Mouse (Mus musculus): ENCODE data around the gene Macrod1. TPM values are rescaled to one million over a fixed set of nuclear protein-coding genes. Genes with fewer than 3 reads are reported as not detected.

Gene Macrod1
- polyA plus RNA-seq, 1 experiment from 2014 or later = 5.3 TPM

GRCm38 (mm10) chr19:7235461-7235860 is 178.9 kb downstream of the Macrod1 start:
- peaks cover 8% of the 10 kb centered on the region; the same call in 1 of the 2 replicates for H3K36me3 ChIP-seq (ENCODE audit: control insufficient read depth, insufficient read depth)
- no peak overlapping the region for H3K9ac ChIP-seq (replicated peaks; ENCODE audit: low read depth, low read length)
- peaks cover 14% of the 10 kb centered on the region for H3K4me1 ChIP-seq (replicated peaks; ENCODE audit: control insufficient read depth, insufficient read depth, low read length)
- no peak overlapping the region for H3K4me2 ChIP-seq (ENCODE audit: low read length)
- H3K4me3 ChIP-seq (replicated peaks; ENCODE audit: low read length) = no peak overlapping the region
- 93% methylated on average over 9 of the region's 9 CpGs for WGBS
- H3K27me3 ChIP-seq (replicated peaks; ENCODE audit: control insufficient read depth, insufficient read depth, low read length) = no peaks in the 10 kb centered on the region
- no peaks in the 10 kb centered on the region for H3K9me3 ChIP-seq (ENCODE audit: control insufficient read depth, low read length)
- ATAC-seq = no peak
- H3K27ac ChIP-seq (ENCODE audit: low read length) = no peak overlapping the region

GRCm38 (mm10) chr19:7236011-7236410 is 179.4 kb downstream of the Macrod1 start:
- no peak overlapping the region for H3K9ac ChIP-seq (replicated peaks; ENCODE audit: low read depth, low read length)
- WGBS = 86% methylated on average over 2 of the region's 2 CpGs

GRCm38 (mm10) chr19:7236742-7237141 is 180.1 kb downstream of the Macrod1 start:
- Histone ChIP-seq H3K9ac (replicated peaks; ENCODE audit: low read depth, low read length) (no peak overlapping the region), H3K9me3 (ENCODE audit: control insufficient read depth, low read length) (no peaks in the 10 kb centered on the region), H3K27ac (ENCODE audit: low read length) (no peak overlapping the region), H3K27me3 (replicated peaks; ENCODE audit: control insufficient read depth, insufficient read depth, low read length) (no peaks in the 10 kb centered on the region), H3K36me3 (ENCODE audit: control insufficient read depth, insufficient read depth) (peaks cover 6% of the 10 kb centered on the region; the same call in 1 of the 2 replicates), H3K4me2 (ENCODE audit: low read length) (no peak overlapping the region), H3K4me1 (replicated peaks; ENCODE audit: control insufficient read depth, insufficient read depth, low read length) (peaks cover 18% of the 10 kb centered on the region), H3K4me3 (replicated peaks; ENCODE audit: low read length) (no peak overlapping the region)
- ATAC-seq = no peak
- WGBS = 85% methylated on average over 4 of the region's 4 CpGs

More at GRCm38 (mm10) chr19:7236011-7236410, 179.4 kb downstream of the Macrod1 start:
- H3K4me2 ChIP-seq (ENCODE audit: low read length) = no peak overlapping the region
- no peaks in the 10 kb centered on the region for H3K27me3 ChIP-seq (replicated peaks; ENCODE audit: control insufficient read depth, insufficient read depth, low read length)
- H3K4me3 ChIP-seq (replicated peaks; ENCODE audit: low read length) = no peak overlapping the region
- peaks cover 14% of the 10 kb centered on the region for H3K4me1 ChIP-seq (replicated peaks; ENCODE audit: control insufficient read depth, insufficient read depth, low read length)
- peaks cover 8% of the 10 kb centered on the region; the same call in 1 of the 2 replicates for H3K36me3 ChIP-seq (ENCODE audit: control insufficient read depth, insufficient read depth)
- ATAC-seq = no peak
- no peak overlapping the region for H3K27ac ChIP-seq (ENCODE audit: low read length)
- no peaks in the 10 kb centered on the region for H3K9me3 ChIP-seq (ENCODE audit: control insufficient read depth, low read length)

GRCm38 (mm10) chr19:7239574-7239973 is 183.0 kb downstream of the Macrod1 start:
- Histone ChIP-seq H3K4me3 (replicated peaks; ENCODE audit: low read length) (peak overlapping the region; percentile 80), H3K4me1 (replicated peaks; ENCODE audit: control insufficient read depth, insufficient read depth, low read length) (peaks cover 18% of the 10 kb centered on the region), H3K27ac (ENCODE audit: low read length) (no peak overlapping the region), H3K4me2 (ENCODE audit: low read length) (peak overlapping the region; percentile 92), H3K36me3 (ENCODE audit: control insufficient read depth, insufficient read depth) (no peaks in the 10 kb centered on the region), H3K27me3 (replicated peaks; ENCODE audit: control insufficient read depth, insufficient read depth, low read length) (no peaks in the 10 kb centered on the region), H3K9me3 (ENCODE audit: control insufficient read depth, low read length) (no peaks in the 10 kb centered on the region), H3K9ac (replicated peaks; ENCODE audit: low read depth, low read length) (peak overlapping the region; percentile 76)
- no peak for ATAC-seq
- WGBS = 81% methylated on average over 3 of the region's 3 CpGs

GRCm38 (mm10) chr19:7240291-7240690 is 183.7 kb downstream of the Macrod1 start:
- no peak for ATAC-seq
- Histone ChIP-seq H3K27me3 (replicated peaks; ENCODE audit: control insufficient read depth, insufficient read depth, low read length) (no peaks in the 10 kb centered on the region), H3K9me3 (ENCODE audit: control insufficient read depth, low read length) (no peaks in the 10 kb centered on the region), H3K4me1 (replicated peaks; ENCODE audit: control insufficient read depth, insufficient read depth, low read length) (peaks cover 18% of the 10 kb centered on the region), H3K4me2 (ENCODE audit: low read length) (peak overlapping the region; percentile 92), H3K36me3 (ENCODE audit: control insufficient read depth, insufficient read depth) (no peaks in the 10 kb centered on the region), H3K4me3 (replicated peaks; ENCODE audit: low read length) (peak overlapping the region; percentile 80), H3K27ac (ENCODE audit: low read length) (no peak overlapping the region; the same call in 1 of the 2 replicates), H3K9ac (replicated peaks; ENCODE audit: low read depth, low read length) (peak overlapping the region; percentile 76)
- WGBS = 2% methylated on average over 13 of the region's 13 CpGs

GRCm38 (mm10) chr19:7240782-7241690 is 184.4 kb downstream of the Macrod1 start, which contains the start of gene Naa40:
Gene Naa40, minus strand, starts transcription at chr19:7241183.
- ATAC-seq = peak; percentile 97
- WGBS = 0% methylated on average over 80 of the region's 80 CpGs

GRCm38 (mm10) chr19:7246021-7246420 is 189.4 kb downstream of the Macrod1 start:
- WGBS = 84% methylated on average over 3 of the region's 3 CpGs
- Histone ChIP-seq H3K36me3 (ENCODE audit: control insufficient read depth, insufficient read depth) (no peaks in the 10 kb centered on the region), H3K27me3 (replicated peaks; ENCODE audit: control insufficient read depth, insufficient read depth, low read length) (no peaks in the 10 kb centered on the region), H3K4me1 (replicated peaks; ENCODE audit: control insufficient read depth, insufficient read depth, low read length) (peaks cover 4% of the 10 kb centered on the region; the same call in 1 of the 2 replicates), H3K9me3 (ENCODE audit: control insufficient read depth, low read length) (no peaks in the 10 kb centered on the region), H3K9ac (replicated peaks; ENCODE audit: low read depth, low read length) (no peak overlapping the region), H3K27ac (ENCODE audit: low read length) (no peak overlapping the region), H3K4me2 (ENCODE audit: low read length) (no peak overlapping the region), H3K4me3 (replicated peaks; ENCODE audit: low read length) (no peak overlapping the region)
- no peak for ATAC-seq

More at GRCm38 (mm10) chr19:7240782-7241690, 184.4 kb downstream of the Macrod1 start, which contains the start of gene Naa40:
- Histone ChIP-seq H3K9ac (replicated peaks; ENCODE audit: low read depth, low read length) (peak within 1 kb of the TSS; percentile 76), H3K4me2 (ENCODE audit: low read length) (peak within 1 kb of the TSS; percentile 92), H3K36me3 (ENCODE audit: control insufficient read depth, insufficient read depth) (no peaks in the 10 kb centered on the region), H3K9me3 (ENCODE audit: control insufficient read depth, low read length) (no peaks in the 10 kb centered on the region), H3K27me3 (replicated peaks; ENCODE audit: control insufficient read depth, insufficient read depth, low read length) (no peaks in the 10 kb centered on the region), H3K27ac (ENCODE audit: low read length) (peak within 1 kb of the TSS; percentile 80), H3K4me3 (replicated peaks; ENCODE audit: low read length) (peak within 1 kb of the TSS; percentile 80), H3K4me1 (replicated peaks; ENCODE audit: control insufficient read depth, insufficient read depth, low read length) (peaks cover 18% of the 10 kb centered on the region)

Other genes starting within 250 kb of the Macrod1 start
- 9.4 and 9.7 TPM in 2 replicates for gene Rps6ka4, start 216.2 kb upstream of the Macrod1 start, polyA plus RNA-seq (2015; fragmentation: Nextera tagmentation; extraction: Ambion mirVana)
- 0.68 and 1.1 TPM in 2 replicates for gene Ccdc88b, start 198.6 kb upstream of the Macrod1 start, polyA plus RNA-seq (2015; fragmentation: Nextera tagmentation; extraction: Ambion mirVana)
- gene Trmt112, start 147.1 kb upstream of the Macrod1 start, polyA plus RNA-seq (2015; fragmentation: Nextera tagmentation; extraction: Ambion mirVana) = 104 and 116 TPM in 2 replicates
- gene Prdx5, start 146.7 kb upstream of the Macrod1 start, polyA plus RNA-seq (2015; fragmentation: Nextera tagmentation; extraction: Ambion mirVana) = 244 and 272 TPM in 2 replicates
- gene Esrra, start 135.0 kb upstream of the Macrod1 start, polyA plus RNA-seq (2015; fragmentation: Nextera tagmentation; extraction: Ambion mirVana) = 16.1 and 18.8 TPM in 2 replicates
- gene Catsperz, start 131.4 kb upstream of the Macrod1 start, polyA plus RNA-seq (2015; fragmentation: Nextera tagmentation; extraction: Ambion mirVana) = 0.37 and 0.89 TPM in 2 replicates
- 2.1 and 3.3 TPM in 2 replicates for gene Kcnk4, start 122.3 kb upstream of the Macrod1 start, polyA plus RNA-seq (2015; fragmentation: Nextera tagmentation; extraction: Ambion mirVana)
- 87.9 and 88.4 TPM in 2 replicates for gene Bad, start 114.9 kb upstream of the Macrod1 start, polyA plus RNA-seq (2015; fragmentation: Nextera tagmentation; extraction: Ambion mirVana)
- gene Gpr137, start 114.3 kb upstream of the Macrod1 start, polyA plus RNA-seq (2015; fragmentation: Nextera tagmentation; extraction: Ambion mirVana) = 46.3 and 52.5 TPM in 2 replicates
- gene Ppp1r14b, start 81.8 kb upstream of the Macrod1 start, polyA plus RNA-seq (2015; fragmentation: Nextera tagmentation; extraction: Ambion mirVana) = 132 and 140 TPM in 2 replicates
- 11.5 and 12.3 TPM in 2 replicates for gene Plcb3, start 80.3 kb upstream of the Macrod1 start, polyA plus RNA-seq (2015; fragmentation: Nextera tagmentation; extraction: Ambion mirVana)
- gene Fkbp2, start 76.3 kb upstream of the Macrod1 start, polyA plus RNA-seq (2015; fragmentation: Nextera tagmentation; extraction: Ambion mirVana) = 73.8 and 101 TPM in 2 replicates
- gene Vegfb, start 69.2 kb upstream of the Macrod1 start, polyA plus RNA-seq (2015; fragmentation: Nextera tagmentation; extraction: Ambion mirVana) = 42.5 and 44.6 TPM in 2 replicates
- 18.3 and 23.3 TPM in 2 replicates for gene Dnajc4, start 64.2 kb upstream of the Macrod1 start, polyA plus RNA-seq (2015; fragmentation: Nextera tagmentation; extraction: Ambion mirVana)
- gene Nudt22, start 60.7 kb upstream of the Macrod1 start, polyA plus RNA-seq (2015; fragmentation: Nextera tagmentation; extraction: Ambion mirVana) = 15.5 and 16.0 TPM in 2 replicates
- 12.5 and 17.9 TPM in 2 replicates for gene Trpt1, start 60.7 kb upstream of the Macrod1 start, polyA plus RNA-seq (2015; fragmentation: Nextera tagmentation; extraction: Ambion mirVana)
- 3.3 and 3.8 TPM in 2 replicates for gene Fermt3, start 37.3 kb upstream of the Macrod1 start, polyA plus RNA-seq (2015; fragmentation: Nextera tagmentation; extraction: Ambion mirVana)
- 246 and 247 TPM in 2 replicates for gene Stip1, start 16.8 kb upstream of the Macrod1 start, polyA plus RNA-seq (2015; fragmentation: Nextera tagmentation; extraction: Ambion mirVana)
- gene Flrt1, start 48.9 kb downstream of the Macrod1 start, polyA plus RNA-seq (2015; fragmentation: Nextera tagmentation; extraction: Ambion mirVana) = 13.8 and 16.1 TPM in 2 replicates
- 223 and 235 TPM in 2 replicates for gene Otub1, start 149.5 kb downstream of the Macrod1 start, polyA plus RNA-seq (2015; fragmentation: Nextera tagmentation; extraction: Ambion mirVana)
- 602 and 609 TPM in 2 replicates for gene Cox8a, start 160.8 kb downstream of the Macrod1 start, polyA plus RNA-seq (2015; fragmentation: Nextera tagmentation; extraction: Ambion mirVana)
- gene Naa40, start 184.4 kb downstream of the Macrod1 start, polyA plus RNA-seq (2015; fragmentation: Nextera tagmentation; extraction: Ambion mirVana) = 67.3 and 74.7 TPM in 2 replicates
- gene Rcor2, start 210.5 kb downstream of the Macrod1 start, polyA plus RNA-seq (2015; fragmentation: Nextera tagmentation; extraction: Ambion mirVana) = 45.8 and 49.2 TPM in 2 replicates

Measured in forebrain, embryonic 16.5 days (tissue).